10 mouse cellular contexts compared by ENCODE assay signal in genomic region chr13:38766133-38766532, GRCm38 (mm10).
DNase-seq lines count a peak whose midpoint lies in the region; TF ChIP-seq lines count a peak whose summit lies in the region.
"Had no signal": no experiment of that assay in that cellular context is flagged by ENCODE, and none has a peak within 500 bp of the region (broad histone marks: within the 10 kb centered on the region; RNA-seq: fewer than 3 reads in every experiment).

No protein-coding gene starts in this region.

- H3K36me3 ChIP-seq in ES-E14 (ENCODE audit: control insufficient read depth, insufficient read depth, low read length, poor library complexity, severe bottlenecking): no peaks in the 10 kb centered on the region
- H3K36me3 ChIP-seq: liver, embryonic 15.5 days; neural tube, embryonic 13.5 days had no signal

- peaks cover 0 to 2% of the 10 kb centered on the region in 2 experiments; a peak in 1 of 4 replicates for H3K4me1 ChIP-seq in ES-E14 (ENCODE audit: control insufficient read depth in 2 of 2, insufficient read depth in 2 of 2, low read length in 2 of 2, poor library complexity in 1 of 2)
- H3K4me1 ChIP-seq: liver, embryonic 15.5 days; neural tube, embryonic 13.5 days had no signal

- H3K27ac ChIP-seq in layer of hippocampus, adult 2 months: no peak overlapping the region
- no peak overlapping the region for H3K27ac ChIP-seq in ES-E14 (ENCODE audit: insufficient read depth, low read depth, low read length, poor library complexity, severe bottlenecking)
- H3K27ac ChIP-seq: liver, embryonic 15.5 days; neural tube, embryonic 13.5 days had no signal

- no peak overlapping the region for H3K4me3 ChIP-seq in layer of hippocampus, adult 2 months
- no peak overlapping the region for H3K4me3 ChIP-seq in ES-E14 (ENCODE audit: insufficient read depth in 1 of 2, low read depth in 1 of 2, low read length in 2 of 2, poor library complexity in 1 of 2, severe bottlenecking in 1 of 2)
- H3K4me3 ChIP-seq: liver, embryonic 15.5 days; neural tube, embryonic 13.5 days had no signal

- DNase-seq in adrenal gland, postnatal 10 days: peak; percentile 57
- no peak for DNase-seq in adrenal gland, adult 2 months
- DNase-seq in layer of hippocampus, adult 2 months (ENCODE audit: low spot score in 2 of 2): peak in 1 of 2 experiments; percentile 40
- DNase-seq in layer of hippocampus, adult 9-10 months (ENCODE audit: low spot score): no peak
- DNase-seq in ES-E14 (ENCODE audit: low read depth, low spot score): no peak
- DNase-seq in kidney, postnatal 10 days: peak; percentile 60
- DNase-seq in frontal cortex, postnatal 25 days (ENCODE audit: low spot score in 2 of 2): no peak
- DNase-seq in MN1 (ENCODE audit: low spot score): no peak

- H3K9me3 ChIP-seq in ES-E14 (ENCODE audit: control insufficient read depth, insufficient read depth, low read depth, low read length): no peaks in the 10 kb centered on the region
- H3K9me3 ChIP-seq: liver, embryonic 15.5 days; neural tube, embryonic 13.5 days had no signal

- TF ChIP-seq CTCF in layer of hippocampus, adult 2 months (conservative IDR thresholded peaks at IDR 0.05): peak; percentile 77

- no peak overlapping the region for H3K9ac ChIP-seq in ES-E14 (ENCODE audit: insufficient read depth, low read depth, low read length, poor library complexity, severe bottlenecking)
- H3K9ac ChIP-seq: liver, embryonic 15.5 days; neural tube, embryonic 13.5 days had no signal

- in situ Hi-C loops in ES-E14 (cut with MboI; ENCODE audit: low sequenced_read_pairs in 2 of 2, unreplicated experiment in 2 of 2): no loop called here

TF ChIP-seq in ES-E14, 5 proteins besides CTCF, POLR2A, EP300 and RAD21:
- TF ChIP-seq ZNF384 (IDR thresholded peaks at IDR 0.05; ENCODE audit: low read depth, low read length) (peak; percentile 79), MAFK (IDR thresholded peaks at IDR 0.05; ENCODE audit: insufficient read depth, low read depth, low read length) (no peak), CHD2 (IDR thresholded peaks at IDR 0.05; ENCODE audit: low read depth, low read length) (no peak), HCFC1 (IDR thresholded peaks at IDR 0.05; ENCODE audit: borderline replicate concordance, insufficient read depth, low read length) (no peak), ZC3H11A (IDR thresholded peaks at IDR 0.05; ENCODE audit: borderline replicate concordance, low read depth, low read length) (no peak)

Comparison
In these comparisons a context has a peak if more than half of its experiments do, and no peak if none do; other contexts are left out.
1. DNase-seq: peak in adrenal gland, postnatal 10 days (single experiment) and kidney, postnatal 10 days (single experiment); none in adrenal gland, adult 2 months (single experiment), layer of hippocampus, adult 9-10 months (single experiment), ES-E14 (single experiment), frontal cortex, postnatal 25 days (0 of 2) and MN1 (single experiment).